9 mouse cellular contexts compared by ENCODE assay signal in genomic region chr9:44457035-44457742, GRCm38 (mm10). TPM values are rescaled to one million over a fixed set of nuclear protein-coding genes. Genes with fewer than 3 reads are reported as not detected.
DNase-seq lines count a peak whose midpoint lies in the region; ATAC-seq and TF ChIP-seq lines count a peak whose summit lies in the region.
"Had no signal": no experiment of that assay in that cellular context is flagged by ENCODE, and none has a peak within 500 bp of the region (broad histone marks: within the 10 kb centered on the region; RNA-seq: fewer than 3 reads in every experiment).

No protein-coding gene starts in this region.

- H3K4me1 ChIP-seq in kidney, postnatal 0 days (replicated peaks; ENCODE audit: insufficient read depth, low read length): no peaks in the 10 kb centered on the region
- H3K4me1 ChIP-seq in hindbrain, embryonic 16.5 days (ENCODE audit: control insufficient read depth, insufficient read depth, low read depth, low read length): peaks cover 23% of the 10 kb centered on the region
- H3K4me1 ChIP-seq in limb, embryonic 12.5 days (replicated peaks): peaks cover 17% of the 10 kb centered on the region; the same call in 1 of the 2 replicates

- no peak overlapping the region for H3K9ac ChIP-seq in kidney, postnatal 0 days (ENCODE audit: low read depth, low read length)
- H3K9ac ChIP-seq in hindbrain, embryonic 16.5 days (ENCODE audit: low read depth, low read length): peak overlapping the region; percentile 49
- H3K9ac ChIP-seq in limb, embryonic 12.5 days (replicated peaks): no peak overlapping the region
- H3K9ac ChIP-seq: heart, embryonic 15.5 days had no signal

- no peak overlapping the region for H3K27ac ChIP-seq in kidney, postnatal 0 days
- H3K27ac ChIP-seq in hindbrain, embryonic 16.5 days (ENCODE audit: low read depth, low read length): peak overlapping the region; percentile 88
- no peak overlapping the region for H3K27ac ChIP-seq in limb, embryonic 12.5 days
- H3K27ac ChIP-seq: heart, embryonic 15.5 days had no signal

- no peaks in the 10 kb centered on the region for H3K36me3 ChIP-seq in kidney, postnatal 0 days (ENCODE audit: insufficient read depth, low read length)
- no peaks in the 10 kb centered on the region for H3K36me3 ChIP-seq in hindbrain, embryonic 16.5 days (ENCODE audit: control insufficient read depth, insufficient read depth, low read length)
- no peaks in the 10 kb centered on the region for H3K36me3 ChIP-seq in limb, embryonic 12.5 days
- H3K36me3 ChIP-seq: heart, embryonic 15.5 days had no signal

- no peak overlapping the region for H3K4me3 ChIP-seq in kidney, postnatal 0 days (replicated peaks; ENCODE audit: low read depth, low read length)
- H3K4me3 ChIP-seq in hindbrain, embryonic 16.5 days (ENCODE audit: low read length): no peak overlapping the region; the same call in 1 of the 2 replicates
- H3K4me3 ChIP-seq in limb, embryonic 12.5 days (replicated peaks): no peak overlapping the region
- H3K4me3 ChIP-seq: heart, embryonic 15.5 days had no signal

- DNase-seq in kidney, postnatal 0 days (ENCODE audit: low spot score): peak; percentile 32
- no peak for DNase-seq in kidney, postnatal 25 days
- DNase-seq in embryo, embryonic 9.5 days (ENCODE audit: extremely low spot score): peak; percentile 72
- DNase-seq in right cerebral cortex, postnatal 36 days (ENCODE audit: low spot score in 2 of 2): peak; percentile 86 to 94
- no peak for DNase-seq in spleen, adult 12 weeks (ENCODE audit: low spot score)
- DNase-seq in kidney, adult 9 months: no peak

- no peaks in the 10 kb centered on the region for H3K9me3 ChIP-seq in kidney, postnatal 0 days (replicated peaks; ENCODE audit: low read length)
- no peaks in the 10 kb centered on the region for H3K9me3 ChIP-seq in hindbrain, embryonic 16.5 days (ENCODE audit: control insufficient read depth, low read length)
- H3K9me3 ChIP-seq in limb, embryonic 12.5 days: no peaks in the 10 kb centered on the region
- H3K9me3 ChIP-seq: heart, embryonic 15.5 days had no signal

- no peak for ATAC-seq in kidney, postnatal 0 days (replicated peaks; ENCODE audit: low FRiP score, low read depth)
- ATAC-seq in hindbrain, embryonic 16.5 days: peak; percentile 97
- ATAC-seq in limb, embryonic 12.5 days (ENCODE audit: insufficient number of reproducible peaks, insufficient read depth, low FRiP score, low TSS enrichment, low read depth): peak; percentile 43; the same call in 1 of the 2 replicates

- H3K27me3 ChIP-seq in kidney, postnatal 0 days (ENCODE audit: insufficient read depth, low read length): no peaks in the 10 kb centered on the region
- H3K27me3 ChIP-seq in hindbrain, embryonic 16.5 days (replicated peaks; ENCODE audit: control insufficient read depth, insufficient read depth, low read length): no peaks in the 10 kb centered on the region
- peaks cover 50% of the 10 kb centered on the region for H3K27me3 ChIP-seq in limb, embryonic 12.5 days

- whole genome bisulfite sequencing in kidney, postnatal 0 days: 6% methylated on average over 11 of the region's 11 CpGs
- WGBS in hindbrain, embryonic 16.5 days: 2% methylated on average over 11 of the region's 11 CpGs
- 7% methylated on average over 11 of the region's 11 CpGs for WGBS in limb, embryonic 12.5 days

- no peak for TF ChIP-seq CTCF in kidney, postnatal 0 days (IDR thresholded peaks at IDR 0.05; ENCODE audit: low read depth)

- no peak overlapping the region for H3K4me2 ChIP-seq in kidney, postnatal 0 days (ENCODE audit: low read length)
- H3K4me2 ChIP-seq in hindbrain, embryonic 16.5 days (ENCODE audit: low read length): peak overlapping the region; percentile 53
- H3K4me2 ChIP-seq in limb, embryonic 12.5 days: peak overlapping the region; percentile 3; the same call in 1 of the 2 replicates
- H3K4me2 ChIP-seq: heart, embryonic 15.5 days had no signal

RNA-seq across cellular contexts. Expression of gene Upk2, which starts 2.4 kb away (rescaled TPM):
- 19.9 and 27.8 TPM in 2 replicates for polyA plus RNA-seq in kidney, postnatal 0 days (2015; fragmentation: Nextera tagmentation; extraction: Ambion mirVana)
- polyA plus RNA-seq in hindbrain, embryonic 16.5 days (2015; fragmentation: Nextera tagmentation; extraction: Ambion mirVana): not detected in 2 replicates
- polyA plus RNA-seq in limb, embryonic 12.5 days (2016; fragmentation: Nextera tagmentation; extraction: Ambion mirVana): 0.31 and 0.65 TPM in 2 replicates
- polyA plus RNA-seq: heart, embryonic 15.5 days had no signal

RNA-seq across cellular contexts. Expression of gene Foxr1, which starts 16.3 kb away (rescaled TPM):
- polyA plus RNA-seq in kidney, postnatal 0 days (2015; fragmentation: Nextera tagmentation; extraction: Ambion mirVana): not detected in 2 replicates
- polyA plus RNA-seq in hindbrain, embryonic 16.5 days (2015; fragmentation: Nextera tagmentation; extraction: Ambion mirVana): not detected in 2 replicates
- 0.18 TPM in 1 of 2 replicates, not detected in the other for polyA plus RNA-seq in limb, embryonic 12.5 days (2016; fragmentation: Nextera tagmentation; extraction: Ambion mirVana)
- polyA plus RNA-seq: heart, embryonic 15.5 days had no signal

RNA-seq across cellular contexts. Expression of gene Bcl9l, which starts 25.4 kb away (rescaled TPM):
- polyA plus RNA-seq in kidney, postnatal 0 days (2015; fragmentation: Nextera tagmentation; extraction: Ambion mirVana): 8.7 and 9.1 TPM in 2 replicates
- 9.7 and 11.1 TPM in 2 replicates for polyA plus RNA-seq in hindbrain, embryonic 16.5 days (2015; fragmentation: Nextera tagmentation; extraction: Ambion mirVana)
- polyA plus RNA-seq in limb, embryonic 12.5 days (2016; fragmentation: Nextera tagmentation; extraction: Ambion mirVana): 14.3 and 17.3 TPM in 2 replicates

RNA-seq across cellular contexts. Expression of gene Ccdc84, which starts 38.8 kb away (rescaled TPM):
- polyA plus RNA-seq in kidney, postnatal 0 days (2015; fragmentation: Nextera tagmentation; extraction: Ambion mirVana): 25.5 and 29.2 TPM in 2 replicates
- 32.3 and 32.4 TPM in 2 replicates for polyA plus RNA-seq in hindbrain, embryonic 16.5 days (2015; fragmentation: Nextera tagmentation; extraction: Ambion mirVana)
- 35.1 and 38.4 TPM in 2 replicates for polyA plus RNA-seq in limb, embryonic 12.5 days (2016; fragmentation: Nextera tagmentation; extraction: Ambion mirVana)

RNA-seq across cellular contexts. Expression of gene Trappc4, which starts 49.8 kb away (rescaled TPM):
- 130 and 135 TPM in 2 replicates for polyA plus RNA-seq in kidney, postnatal 0 days (2015; fragmentation: Nextera tagmentation; extraction: Ambion mirVana)
- 293 and 308 TPM in 2 replicates for polyA plus RNA-seq in hindbrain, embryonic 16.5 days (2015; fragmentation: Nextera tagmentation; extraction: Ambion mirVana)
- 147 and 161 TPM in 2 replicates for polyA plus RNA-seq in limb, embryonic 12.5 days (2016; fragmentation: Nextera tagmentation; extraction: Ambion mirVana)

Comparison
In these comparisons a context has a peak if more than half of its experiments do, and no peak if none do; other contexts are left out.
1. DNase-seq: peak in kidney, postnatal 0 days (single experiment), embryo, embryonic 9.5 days (single experiment) and right cerebral cortex, postnatal 36 days (2 of 2); none in kidney, postnatal 25 days (0 of 2), spleen, adult 12 weeks (single experiment) and kidney, adult 9 months (single experiment).
2. RNA of gene Upk2, which starts 2.4 kb away (polyA plus RNA-seq): 19.9 to 27.8 TPM in kidney, postnatal 0 days; 0.31 to 0.65 TPM in limb, embryonic 12.5 days and not detected in hindbrain, embryonic 16.5 days; every median in the first group is over 10 times any median in the second.